In the genomic region with DNA sequence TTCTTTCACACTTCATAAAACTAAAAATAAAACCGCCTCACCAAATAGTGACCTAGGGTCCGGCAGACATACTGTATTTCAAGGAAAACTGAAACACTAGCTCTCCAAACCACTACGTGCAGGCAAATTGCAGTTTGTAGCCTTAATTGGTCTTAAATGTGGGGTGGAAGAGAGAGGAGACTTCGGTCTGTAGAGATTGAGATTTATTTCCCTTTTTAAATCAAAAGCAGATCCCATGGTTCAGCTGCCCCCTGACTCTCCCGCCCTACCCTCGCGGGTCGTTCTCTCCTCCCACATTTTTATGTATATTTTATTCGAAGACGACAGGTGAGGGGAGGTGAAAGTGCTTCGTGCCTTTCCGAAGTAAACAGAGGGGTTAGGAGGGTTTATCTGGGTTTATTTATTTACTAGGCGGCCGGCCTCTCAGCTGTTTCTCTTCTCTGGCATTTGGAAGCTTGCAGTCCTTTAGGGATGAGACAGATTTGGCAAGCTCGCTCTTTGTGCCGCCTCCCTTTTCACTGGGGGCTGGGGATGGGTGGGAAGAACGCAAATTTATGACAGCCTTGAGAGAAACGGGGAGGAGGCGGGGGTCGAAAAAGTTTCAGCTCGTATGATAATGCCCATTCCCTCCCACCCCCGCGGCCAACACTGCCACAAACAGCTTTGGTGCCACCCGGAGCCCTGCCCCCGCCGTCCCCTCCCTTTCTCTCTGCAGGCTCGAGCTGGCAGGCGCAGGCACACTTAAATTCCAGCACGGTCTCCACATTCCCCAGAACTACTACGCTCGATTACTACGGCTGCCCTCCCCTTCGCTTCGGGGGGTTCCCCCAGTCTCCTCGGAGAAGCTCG, we compare ENCODE assay signal across 8 mouse cellular contexts. TPM values are rescaled to one million over a fixed set of nuclear protein-coding genes. Genes with fewer than 3 reads are reported as not detected.
DNase-seq lines count a peak whose midpoint lies in the region; ATAC-seq and TF ChIP-seq lines count a peak whose summit lies in the region.

No protein-coding gene starts in this region.

- H3K9ac ChIP-seq in hindbrain, embryonic 12.5 days, result peak overlapping the region; percentile 69
- H3K9ac ChIP-seq in liver, embryonic 14.5 days (replicated peaks), result peak overlapping the region; percentile 50

- H3K9me3 ChIP-seq in hindbrain, embryonic 12.5 days (replicated peaks), result no peaks in the 10 kb centered on the region
- H3K9me3 ChIP-seq in liver, embryonic 14.5 days (ENCODE audit: control insufficient read depth, low read length), result no peaks in the 10 kb centered on the region

- H3K36me3 ChIP-seq in hindbrain, embryonic 12.5 days, result no peaks in the 10 kb centered on the region
- no peaks in the 10 kb centered on the region for H3K36me3 ChIP-seq in liver, embryonic 14.5 days (replicated peaks; ENCODE audit: control insufficient read depth, insufficient read depth, low read depth)
- H3K36me3 ChIP-seq in small intestine, adult 2 months (ENCODE audit: control insufficient read depth, insufficient read depth, low read length), result no peaks in the 10 kb centered on the region

- TF ChIP-seq POLR2A in lung, adult 2 months (IDR thresholded peaks at IDR 0.05; ENCODE audit: borderline replicate concordance, extremely low read depth, low read depth, low read length), result no peak
- no peak for TF ChIP-seq POLR2A in cortical plate, adult 2 months (IDR thresholded peaks at IDR 0.05; ENCODE audit: extremely low read depth, insufficient read depth, low read length)
- no peak for TF ChIP-seq POLR2A in small intestine, adult 2 months (IDR thresholded peaks at IDR 0.05; ENCODE audit: low read depth, low read length)

- DNase-seq in lung, adult 2 months, result peak; percentile 20
- no peak for DNase-seq in lung, postnatal 25 days (ENCODE audit: low spot score)
- peak in 1 of 3 experiments; percentile 13 for DNase-seq in liver, embryonic 14.5 days (ENCODE audit: low read depth in 3 of 3, low spot score in 3 of 3)
- DNase-seq in urinary bladder, postnatal 25 days (ENCODE audit: low spot score), result no peak

- H3K4me1 ChIP-seq in lung, adult 2 months (ENCODE audit: control insufficient read depth, insufficient read depth, low read length), result no peaks in the 10 kb centered on the region
- peaks cover 1% of the 10 kb centered on the region; the same call in 1 of the 2 replicates for H3K4me1 ChIP-seq in cortical plate, adult 2 months (ENCODE audit: control insufficient read depth, insufficient read depth, low read length)
- peaks cover 19% of the 10 kb centered on the region for H3K4me1 ChIP-seq in hindbrain, embryonic 12.5 days
- H3K4me1 ChIP-seq in liver, embryonic 14.5 days (replicated peaks; ENCODE audit: control insufficient read depth in 2 of 2, insufficient read depth in 2 of 2, low read length in 1 of 2), result peaks cover 0 to 3% of the 10 kb centered on the region in 2 experiments; a peak in 1 of 4 replicates
- peaks cover 3% of the 10 kb centered on the region; the same call in 1 of the 2 replicates for H3K4me1 ChIP-seq in small intestine, adult 2 months (ENCODE audit: control insufficient read depth, insufficient read depth, insufficient read length, low read length)

- peak; percentile 67 for ATAC-seq in hindbrain, embryonic 12.5 days (ENCODE audit: low FRiP score)
- peak; percentile 36 for ATAC-seq in liver, embryonic 14.5 days (ENCODE audit: insufficient read depth)
- ATAC-seq in erythroid progenitor cell, adult 5-6 weeks (replicated peaks; ENCODE audit: low FRiP score, poor library complexity, severe bottlenecking), result no peak

- TF ChIP-seq CTCF in lung, adult 2 months (IDR thresholded peaks at IDR 0.05; ENCODE audit: insufficient read depth, low read length), result no peak
- no peak for TF ChIP-seq CTCF in cortical plate, adult 2 months (IDR thresholded peaks at IDR 0.05; ENCODE audit: extremely low read depth, insufficient read depth, low read length)
- no peak for TF ChIP-seq CTCF in liver, embryonic 14.5 days (IDR thresholded peaks at IDR 0.05; ENCODE audit: low read depth)
- TF ChIP-seq CTCF in small intestine, adult 2 months (IDR thresholded peaks at IDR 0.05; ENCODE audit: extremely low read depth, insufficient read length, insufficient replicate concordance, low read depth, low read length), result no peak

- WGBS in lung, adult 2 months, result 1% methylated on average over 36 of the region's 36 CpGs
- 3% methylated on average over 36 of the region's 36 CpGs for WGBS in hindbrain, embryonic 12.5 days
- 3% methylated on average over 36 of the region's 36 CpGs for WGBS in liver, embryonic 14.5 days (ENCODE audit: insufficient replicate concordance)
- WGBS in small intestine, adult 2 months, result 2% methylated on average over 36 of the region's 36 CpGs

- H3K27me3 ChIP-seq in hindbrain, embryonic 12.5 days, result peaks cover 48% of the 10 kb centered on the region
- H3K27me3 ChIP-seq in liver, embryonic 14.5 days (ENCODE audit: control insufficient read depth, insufficient read depth, low read length), result peaks cover 32% of the 10 kb centered on the region
- H3K27me3 ChIP-seq in small intestine, adult 2 months (ENCODE audit: control insufficient read depth, insufficient read depth, low read length), result no peaks in the 10 kb centered on the region

- peak overlapping the region; percentile 76 for H3K27ac ChIP-seq in cortical plate, adult 2 months (ENCODE audit: insufficient read depth, low read length)
- H3K27ac ChIP-seq in hindbrain, embryonic 12.5 days, result peak overlapping the region; percentile 85
- H3K27ac ChIP-seq in liver, embryonic 14.5 days, result no peak overlapping the region
- peak overlapping the region; percentile 76 for H3K27ac ChIP-seq in small intestine, adult 2 months (ENCODE audit: insufficient read depth, low read depth, low read length)

- peak overlapping the region; percentile 100 for H3K4me2 ChIP-seq in hindbrain, embryonic 12.5 days (replicated peaks)
- H3K4me2 ChIP-seq in liver, embryonic 14.5 days (ENCODE audit: low read depth), result peak overlapping the region; percentile 93

- H3K4me3 ChIP-seq in lung, adult 2 months (replicated peaks; ENCODE audit: extremely low read depth, low read depth, low read length), result peak overlapping the region; percentile 88
- H3K4me3 ChIP-seq in cortical plate, adult 2 months (ENCODE audit: insufficient read depth, low read length), result peak overlapping the region; percentile 88
- H3K4me3 ChIP-seq in hindbrain, embryonic 12.5 days, result peak overlapping the region; percentile 55
- H3K4me3 ChIP-seq in liver, embryonic 14.5 days (ENCODE audit: insufficient read depth in 1 of 2, low read depth in 2 of 2, low read length in 2 of 2), result peak overlapping the region; percentile 48 to 66
- peak overlapping the region; percentile 95 for H3K4me3 ChIP-seq in small intestine, adult 2 months (ENCODE audit: low read depth, low read length)

- TF ChIP-seq EP300 in liver, embryonic 14.5 days (IDR thresholded peaks at IDR 0.05; ENCODE audit: low read depth), result no peak

RNA-seq across cellular contexts. Expression of a gene that starts 0.7 kb away (rescaled TPM):
- polyA plus RNA-seq in lung, adult 2 months (2012; rRNA removed), result 69.7 and 78.9 TPM in 2 replicates
- 156 and 160 TPM in 2 replicates for polyA plus RNA-seq in cortical plate, adult 2 months (2012; rRNA removed)
- 60.9 and 65.5 TPM in 2 replicates for polyA plus RNA-seq in hindbrain, embryonic 12.5 days (2016; fragmentation: Nextera tagmentation; extraction: Ambion mirVana)
- polyA plus RNA-seq in liver, embryonic 14.5 days (2012; rRNA removed), result 3.0 and 5.3 TPM in 2 replicates
- 2.0 and 3.3 TPM in 2 replicates for polyA plus RNA-seq in liver, embryonic 14.5 days (2014; fragmentation: Nextera tagmentation; extraction: Ambion mirVana)
- 6.4 and 14.2 TPM in 2 replicates for polyA plus RNA-seq in small intestine, adult 2 months (2012; rRNA removed)
- total RNA-seq in erythroid progenitor cell, adult 5-6 weeks (2015; ENCODE audit: low replicate concordance), result 9.4 and 41.5 TPM in 2 replicates
- total RNA-seq in erythroid progenitor cell, adult 5-6 weeks (2017; ENCODE audit: low replicate concordance), result 10.7 and 12.0 TPM in 2 replicates
